Mouse (Mus musculus) heart, embryonic 11.5 days (tissue): Measurements from ENCODE around the gene Atp6v0e. TPM values are rescaled to one million over a fixed set of nuclear protein-coding genes. Genes with fewer than 3 reads are reported as not detected.

Experiments used
- ATAC-seq: fragments of 200-750 bp; cut with Nextera tagmentation; replicated peaks from 2 replicates; pipeline ENCODE4 v1.8.0; 2017; ENCODE audit warnings: moderate library complexity; ENCODE audit not compliant: insufficient number of reproducible peaks, low FRiP score, low TSS enrichment
- H3K27ac ChIP-seq: fragments of 300-500 bp; sonication (generic); 2 replicates; pipeline ENCODE4 v1.5.1; 2014; ENCODE audit warnings: mild to moderate bottlenecking, low read depth, low read length
- H3K27me3 ChIP-seq: fragments of 300-500 bp; sonication (generic); 2 replicates; pipeline ENCODE4 v1.6.1; 2014; ENCODE audit warnings: mild to moderate bottlenecking, low read length, mixed read lengths; ENCODE audit not compliant: control insufficient read depth, insufficient read depth
- H3K36me3 ChIP-seq: fragments of 300-500 bp; sonication (generic); 2 replicates; pipeline ENCODE4 v1.6.1; 2014; ENCODE audit warnings: mild to moderate bottlenecking, low read length, moderate library complexity, mixed read lengths; ENCODE audit not compliant: control insufficient read depth, insufficient read depth
- H3K4me1 ChIP-seq: fragments of 300-500 bp; sonication (generic); 2 replicates; pipeline ENCODE4 v1.6.1; 2014; ENCODE audit warnings: low read length; ENCODE audit not compliant: control insufficient read depth, insufficient read depth
- H3K4me2 ChIP-seq: fragments of 300-500 bp; sonication (generic); 2 replicates; pipeline ENCODE4 v1.6.1; 2014; ENCODE audit warnings: mild to moderate bottlenecking, moderate library complexity
- H3K4me3 ChIP-seq: fragments of 300-500 bp; sonication (generic); 2 replicates; pipeline ENCODE4 v1.5.1; 2014; ENCODE audit warnings: low read depth, low read length
- H3K9ac ChIP-seq: fragments of 300-500 bp; sonication (generic); 2 replicates; pipeline ENCODE4 v1.6.1; 2014; ENCODE audit warnings: mild to moderate bottlenecking, low read depth, low read length, moderate library complexity
- H3K9me3 ChIP-seq: fragments of 300-500 bp; sonication (generic); replicated peaks from 2 replicates; pipeline ENCODE4 v1.6.1; 2016; ENCODE audit warnings: low read length; ENCODE audit not compliant: control insufficient read depth
- WGBS: fragments of 180-500 bp; shearing (Covaris S2); extraction: QIAGEN DNeasy Blood & Tissue Kit; methylation state at CpG from one replicate; pipeline ENCODE4 v1.1.7; 2014; ENCODE audit not compliant: insufficient replicate concordance; 5-methylcytosine and 5-hydroxymethylcytosine counted together
- polyA plus RNA-seq: library from polyadenylated mRNA; unstranded; fragments of >200 nt; fragmentation: Nextera tagmentation; extraction: Ambion mirVana; gene quantifications from 2 replicates; pipeline ENCODE4 v1.2.1, GENCODE M21; 2014

The Atp6v0e gene
- polyA plus RNA-seq, 1 experiment from 2014 or later = 189 TPM

DNA sequence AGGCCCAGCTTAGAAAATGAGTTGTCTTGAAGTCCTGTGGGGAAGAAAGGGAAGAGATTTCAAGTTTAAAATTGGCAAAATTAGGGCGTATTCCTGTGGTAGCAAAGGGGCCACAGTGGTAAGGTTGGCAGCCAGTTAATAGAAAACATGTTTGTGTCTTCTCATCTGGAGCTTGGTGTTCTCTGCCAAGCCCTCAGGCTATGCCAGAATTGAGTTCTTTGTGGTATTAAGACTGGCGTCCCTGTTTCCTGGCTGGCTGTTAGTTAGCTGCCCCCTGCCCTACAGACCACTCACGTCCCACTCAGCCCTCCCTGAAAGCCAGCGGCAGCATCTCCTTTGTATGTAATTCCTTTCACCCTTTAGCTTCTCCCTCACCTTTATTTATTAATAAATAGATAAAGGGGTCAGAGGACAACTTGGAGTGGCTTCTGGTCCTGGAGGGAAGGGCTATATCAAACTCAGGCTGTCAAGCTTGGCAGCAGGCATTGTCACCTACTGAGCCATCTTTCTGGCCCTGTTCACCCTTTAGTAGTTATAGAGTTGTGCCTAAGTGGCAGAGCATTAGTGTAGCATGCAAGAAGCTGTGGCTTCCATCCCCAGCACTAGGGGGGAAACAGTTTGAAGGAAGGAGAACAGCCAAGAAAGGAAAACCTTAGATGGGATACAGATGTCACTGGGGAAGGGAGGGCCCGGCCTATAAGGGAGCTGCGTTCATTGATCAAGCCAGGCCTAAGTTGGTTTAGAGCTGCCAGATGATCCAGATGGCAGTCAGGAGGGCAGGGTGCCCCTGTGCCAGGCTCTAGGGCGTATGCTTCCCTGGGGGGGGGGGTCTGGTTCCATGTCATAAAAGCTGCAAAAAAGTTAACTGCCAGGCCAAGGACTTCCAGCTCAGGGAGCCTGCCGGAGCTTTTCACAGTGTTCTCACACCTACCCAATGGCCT lies 26.0 kb downstream of the Atp6v0e start:
- H3K9ac ChIP-seq = 0 out of 2 replicates have a peak overlapping the region, but pooled peaks have one; percentile 39
- no peak for ATAC-seq

DNA sequence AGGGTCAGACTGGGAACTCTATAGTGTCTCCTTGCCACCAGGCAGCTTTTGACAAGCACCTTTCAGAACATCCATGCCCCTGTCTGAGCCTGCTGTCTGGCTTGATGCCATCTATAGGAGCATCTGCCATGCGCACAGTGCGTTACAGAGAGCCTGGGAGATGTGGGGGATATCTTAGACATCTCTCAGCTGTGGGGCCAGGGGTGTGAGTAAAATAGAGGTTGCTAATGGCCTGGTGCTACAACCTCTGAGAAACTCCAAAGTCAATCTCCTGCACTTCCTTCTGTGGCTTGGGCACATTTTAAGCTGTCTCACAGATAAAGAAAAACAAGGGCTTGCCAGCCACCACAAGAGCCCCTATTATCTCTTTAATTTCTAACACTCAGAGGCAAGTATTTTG lies 26.8 kb downstream of the Atp6v0e start:
- H3K4me3 ChIP-seq = no peak overlapping the region
- no peak overlapping the region for H3K4me2 ChIP-seq
- H3K9me3 ChIP-seq = no peaks in the 10 kb centered on the region
- no peak overlapping the region for H3K27ac ChIP-seq
- no peak for ATAC-seq
- H3K4me1 ChIP-seq = peaks cover 22% of the 10 kb centered on the region
- WGBS = 74% methylated on average over 2 of the region's 2 CpGs
- H3K27me3 ChIP-seq = no peaks in the 10 kb centered on the region
- H3K9ac ChIP-seq = no peak overlapping the region
- H3K36me3 ChIP-seq = no peaks in the 10 kb centered on the region

More for the DNA sequence above, 26.0 kb downstream of the Atp6v0e start:
- 0 out of 2 replicates have a peak overlapping the region, but pooled peaks have one; percentile 10 for H3K27ac ChIP-seq
- H3K4me3 ChIP-seq = no peak overlapping the region
- no peaks in the 10 kb centered on the region for H3K9me3 ChIP-seq
- no peaks in the 10 kb centered on the region for H3K27me3 ChIP-seq
- no peaks in the 10 kb centered on the region for H3K36me3 ChIP-seq
- WGBS = 79% methylated on average over 8 of the region's 8 CpGs
- H3K4me2 ChIP-seq = no peak overlapping the region
- H3K4me1 ChIP-seq = peaks cover 21% of the 10 kb centered on the region

DNA sequence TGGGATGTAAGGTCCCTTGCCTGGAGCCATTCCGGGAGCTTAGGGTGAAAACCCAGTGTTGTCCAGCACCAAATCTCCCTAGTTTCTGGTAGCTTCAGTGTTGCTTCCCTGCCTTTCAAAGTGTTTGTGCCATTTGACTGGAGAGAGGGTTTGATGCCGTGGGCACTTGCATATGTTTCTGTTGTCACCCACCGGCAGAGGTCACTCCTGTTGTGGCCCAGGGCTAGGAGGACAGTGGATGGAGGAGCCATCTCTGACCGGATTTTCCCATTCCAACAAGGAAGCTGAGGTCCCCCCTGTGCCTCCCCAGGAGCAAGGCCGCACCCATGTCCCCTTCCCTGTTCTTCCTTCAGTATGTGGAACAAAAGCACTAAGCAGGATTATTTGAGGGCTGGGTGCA lies 27.2 kb downstream of the Atp6v0e start:
- H3K4me2 ChIP-seq = no peak overlapping the region
- no peak overlapping the region for H3K9ac ChIP-seq
- H3K9me3 ChIP-seq = no peaks in the 10 kb centered on the region
- H3K4me3 ChIP-seq = no peak overlapping the region
- no peaks in the 10 kb centered on the region for H3K27me3 ChIP-seq
- 0 out of 2 replicates have a peak, but pooled peaks cover under 1% of the 10 kb centered on the region for H3K36me3 ChIP-seq
- H3K4me1 ChIP-seq = peaks cover 22% of the 10 kb centered on the region
- ATAC-seq = no peak
- WGBS = 75% methylated on average over 5 of the region's 5 CpGs
- no peak overlapping the region for H3K27ac ChIP-seq

DNA sequence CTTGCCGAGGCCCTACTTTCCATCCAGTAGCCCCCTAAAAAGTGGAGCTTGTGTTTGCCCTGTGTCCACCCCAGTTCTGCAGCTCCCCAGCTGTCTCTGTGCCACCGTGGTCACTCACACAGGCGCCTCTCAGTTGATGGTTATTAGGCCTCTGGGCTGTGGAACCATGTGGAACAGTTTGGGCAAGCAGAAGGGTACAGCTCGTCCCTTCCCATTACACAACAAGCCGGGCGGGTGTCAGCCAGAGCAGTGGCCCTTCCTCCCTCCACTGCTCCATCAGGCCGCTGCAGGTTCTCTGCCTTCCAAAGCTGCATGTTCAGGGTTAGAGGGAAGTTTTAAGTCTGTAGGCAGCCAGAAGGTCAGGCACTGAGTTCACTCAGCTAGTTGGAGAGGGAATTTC lies 28.1 kb downstream of the Atp6v0e start:
- no peak overlapping the region for H3K9ac ChIP-seq
- no peak overlapping the region for H3K27ac ChIP-seq
- H3K36me3 ChIP-seq = peaks cover 4% of the 10 kb centered on the region; the same call in 1 of the 2 replicates
- H3K27me3 ChIP-seq = no peaks in the 10 kb centered on the region
- H3K4me1 ChIP-seq = peaks cover 22% of the 10 kb centered on the region
- H3K9me3 ChIP-seq = no peaks in the 10 kb centered on the region
- 77% methylated on average over 7 of the region's 7 CpGs for WGBS
- no peak overlapping the region for H3K4me2 ChIP-seq
- H3K4me3 ChIP-seq = no peak overlapping the region
- no peak for ATAC-seq

DNA sequence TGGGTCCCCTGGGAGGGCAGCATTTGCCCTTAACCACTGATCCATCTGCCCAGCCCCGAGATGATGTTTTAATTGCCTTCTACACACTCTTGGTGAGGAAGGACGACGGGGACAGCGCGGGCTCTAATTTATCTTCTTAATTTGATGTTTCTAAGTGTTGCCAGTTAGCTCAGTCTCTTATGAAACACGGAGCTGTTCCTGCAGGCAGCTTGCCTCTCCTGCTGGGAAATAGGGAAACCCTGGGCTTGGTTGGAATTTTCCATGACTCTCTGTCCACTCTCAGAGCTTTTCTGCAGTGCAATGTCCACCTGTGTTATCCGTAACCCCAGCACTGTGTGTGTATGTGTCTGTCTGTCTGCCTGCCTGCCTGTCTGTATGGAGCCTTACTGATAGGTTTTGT lies 30.4 kb downstream of the Atp6v0e start:
- H3K4me3 ChIP-seq = no peak overlapping the region
- H3K27ac ChIP-seq = no peak overlapping the region
- H3K27me3 ChIP-seq = no peaks in the 10 kb centered on the region
- no peak overlapping the region for H3K9ac ChIP-seq
- no peaks in the 10 kb centered on the region for H3K9me3 ChIP-seq
- ATAC-seq = no peak
- 79% methylated on average over 7 of the region's 7 CpGs for WGBS
- H3K4me1 ChIP-seq = peaks cover 22% of the 10 kb centered on the region
- no peak overlapping the region for H3K4me2 ChIP-seq
- H3K36me3 ChIP-seq = peaks cover 7% of the 10 kb centered on the region; the same call in 1 of the 2 replicates

DNA sequence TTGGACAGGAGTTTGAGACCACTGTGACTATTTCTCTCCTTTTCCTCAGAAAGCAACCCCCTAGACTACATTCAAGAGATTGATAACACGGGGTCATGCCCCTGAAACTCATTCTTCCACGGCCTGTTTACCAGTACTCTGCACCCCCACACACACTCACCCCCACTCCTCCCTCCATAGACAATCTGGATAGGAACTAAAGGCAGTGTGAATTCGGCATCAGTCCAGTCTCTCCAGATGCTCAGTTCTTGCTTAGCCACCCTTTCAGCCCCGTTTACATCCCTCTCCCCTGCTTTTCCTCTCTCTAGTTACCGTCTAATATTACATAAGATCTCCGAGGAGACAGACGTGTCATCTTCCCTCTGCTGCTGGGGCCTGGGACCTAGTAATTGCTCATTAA lies 31.1 kb downstream of the Atp6v0e start:
- H3K4me3 ChIP-seq = no peak overlapping the region
- no peak overlapping the region for H3K9ac ChIP-seq
- H3K4me2 ChIP-seq = no peak overlapping the region
- peaks cover 19% of the 10 kb centered on the region for H3K4me1 ChIP-seq
- H3K9me3 ChIP-seq = no peaks in the 10 kb centered on the region
- H3K27me3 ChIP-seq = no peaks in the 10 kb centered on the region
- H3K36me3 ChIP-seq = peaks cover 7% of the 10 kb centered on the region; the same call in 1 of the 2 replicates
- no peak overlapping the region for H3K27ac ChIP-seq
- ATAC-seq = no peak
- 71% methylated on average over 7 of the region's 7 CpGs for WGBS

DNA sequence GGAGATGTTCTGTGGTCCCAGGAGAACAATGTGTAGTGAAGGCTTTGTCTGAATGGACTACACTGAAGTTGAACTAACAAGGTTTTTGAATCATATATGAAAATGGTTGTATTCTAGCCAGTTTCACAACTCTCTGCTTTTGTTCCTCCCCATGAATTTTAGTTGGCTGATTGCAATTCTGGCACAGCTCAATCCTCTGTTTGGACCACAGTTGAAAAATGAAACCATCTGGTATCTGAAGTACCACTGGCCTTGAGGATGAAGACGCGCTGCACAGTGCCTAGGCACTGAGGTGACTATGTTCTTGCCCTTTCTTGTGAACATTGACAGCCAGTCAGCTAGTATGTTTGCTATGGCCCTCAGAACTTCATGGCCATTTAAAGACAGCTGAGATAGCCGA lies 32.2 kb downstream of the Atp6v0e start:
- H3K27ac ChIP-seq = no peak overlapping the region
- H3K4me1 ChIP-seq = peaks cover 21% of the 10 kb centered on the region
- no peaks in the 10 kb centered on the region for H3K9me3 ChIP-seq
- H3K4me2 ChIP-seq = no peak overlapping the region
- ATAC-seq = no peak
- no peak overlapping the region for H3K4me3 ChIP-seq
- no peak overlapping the region for H3K9ac ChIP-seq
- 94% methylated on average over 3 of the region's 3 CpGs for WGBS
- H3K36me3 ChIP-seq = peaks cover 10% of the 10 kb centered on the region; the same call in 1 of the 2 replicates
- H3K27me3 ChIP-seq = no peaks in the 10 kb centered on the region

DNA sequence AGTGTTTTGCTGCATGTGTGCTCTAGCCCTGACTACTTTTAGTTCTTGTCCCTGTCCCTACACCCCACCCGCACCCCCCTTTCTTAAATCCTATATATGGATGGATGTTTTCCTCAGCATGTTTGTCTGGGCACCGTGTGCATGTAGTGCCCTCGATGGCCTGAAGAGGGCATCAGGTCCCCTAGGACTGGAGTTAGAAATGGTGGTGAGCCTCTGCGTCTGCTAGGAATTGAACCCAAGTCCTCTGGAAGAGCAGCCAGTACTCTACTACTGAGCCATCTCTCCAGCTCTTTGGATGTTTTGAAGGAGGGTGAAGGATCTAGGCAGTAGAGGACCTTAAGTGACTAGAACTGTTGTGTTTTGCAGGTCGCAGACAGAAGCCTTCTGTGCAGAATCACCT lies 35.8 kb downstream of the Atp6v0e start:
- H3K27ac ChIP-seq = no peak overlapping the region
- 85% methylated on average over 5 of the region's 5 CpGs for whole genome bisulfite sequencing

More for the DNA sequence above, 35.8 kb downstream of the Atp6v0e start:
- no peak overlapping the region for H3K4me2 ChIP-seq
- peaks cover 42% of the 10 kb centered on the region for H3K4me1 ChIP-seq
- no peak overlapping the region for H3K9ac ChIP-seq
- no peak overlapping the region for H3K4me3 ChIP-seq
- no peaks in the 10 kb centered on the region for H3K9me3 ChIP-seq
- H3K27me3 ChIP-seq = no peaks in the 10 kb centered on the region
- no peak for ATAC-seq
- H3K36me3 ChIP-seq = peaks cover 10% of the 10 kb centered on the region; the same call in 1 of the 2 replicates
